Mouse (Mus musculus): Measurements from ENCODE around the gene Rbfox1. TPM values are rescaled to one million over a fixed set of nuclear protein-coding genes. Genes with fewer than 3 reads are reported as not detected.

The Rbfox1 gene
- polyA plus RNA-seq, 1 experiment: 5.6 TPM

- no peak for TF ChIP-seq POLR2A (IDR thresholded peaks at IDR 0.05; ENCODE audit: control insufficient read depth, extremely low read depth, insufficient read depth, low read length, poor library complexity)
- no peak for TF ChIP-seq CTCF (IDR thresholded peaks at IDR 0.05; ENCODE audit: borderline replicate concordance, control insufficient read depth, extremely low read depth, insufficient read depth, low read length, poor library complexity)
- no peak for DNase-seq
- WGBS: 79% methylated on average over 3 of the region's 3 CpGs
- H3K27ac ChIP-seq (ENCODE audit: control insufficient read depth, insufficient read depth, low read length): no peak overlapping the region
- H3K27me3 ChIP-seq (ENCODE audit: control insufficient read depth, insufficient read depth, low read length): no peaks in the 10 kb centered on the region
- no peaks in the 10 kb centered on the region for H3K36me3 ChIP-seq (ENCODE audit: control insufficient read depth, insufficient read depth, low read length)
- no peaks in the 10 kb centered on the region for H3K4me1 ChIP-seq (replicated peaks; ENCODE audit: control insufficient read depth, insufficient read depth, low read length)
- H3K4me3 ChIP-seq (ENCODE audit: control insufficient read depth, insufficient read depth, low read length): no peak overlapping the region
These were observed 149.7 kb downstream of the Rbfox1 start for GRCm38 (mm10) chr16:6034876-6035275.

DNA sequence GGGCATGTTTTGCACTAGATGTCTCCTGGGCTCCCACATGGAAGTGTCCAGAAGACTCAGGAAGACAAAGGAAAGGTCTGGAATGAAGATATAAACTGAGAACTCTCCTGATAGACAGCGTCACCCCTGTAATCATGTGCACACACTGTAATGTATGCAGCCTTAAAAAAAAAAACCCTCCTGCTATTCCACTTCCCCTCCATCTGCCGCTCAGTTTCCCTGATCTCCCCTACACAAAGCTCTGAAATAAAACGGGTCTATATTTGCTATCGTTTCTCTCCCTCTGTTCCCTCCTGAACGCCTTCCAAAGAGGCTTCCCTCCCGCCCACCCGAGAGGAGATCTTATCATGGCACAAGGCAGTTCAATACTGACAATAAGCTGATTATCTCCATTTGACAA, 151.9 kb downstream of the Rbfox1 start:
- Histone ChIP-seq H3K4me3 (ENCODE audit: control insufficient read depth, insufficient read depth, low read length) (no peak overlapping the region), H3K27me3 (ENCODE audit: control insufficient read depth, insufficient read depth, low read length) (no peaks in the 10 kb centered on the region), H3K36me3 (ENCODE audit: control insufficient read depth, insufficient read depth, low read length) (no peaks in the 10 kb centered on the region), H3K4me1 (replicated peaks; ENCODE audit: control insufficient read depth, insufficient read depth, low read length) (no peaks in the 10 kb centered on the region), H3K27ac (ENCODE audit: control insufficient read depth, insufficient read depth, low read length) (no peak overlapping the region)
- TF ChIP-seq CTCF (IDR thresholded peaks at IDR 0.05; ENCODE audit: borderline replicate concordance, control insufficient read depth, extremely low read depth, insufficient read depth, low read length, poor library complexity) (no peak), POLR2A (IDR thresholded peaks at IDR 0.05; ENCODE audit: control insufficient read depth, extremely low read depth, insufficient read depth, low read length, poor library complexity) (no peak)
- WGBS: 80% methylated on average over 7 of the region's 7 CpGs
- no peak for DNase-seq

DNA sequence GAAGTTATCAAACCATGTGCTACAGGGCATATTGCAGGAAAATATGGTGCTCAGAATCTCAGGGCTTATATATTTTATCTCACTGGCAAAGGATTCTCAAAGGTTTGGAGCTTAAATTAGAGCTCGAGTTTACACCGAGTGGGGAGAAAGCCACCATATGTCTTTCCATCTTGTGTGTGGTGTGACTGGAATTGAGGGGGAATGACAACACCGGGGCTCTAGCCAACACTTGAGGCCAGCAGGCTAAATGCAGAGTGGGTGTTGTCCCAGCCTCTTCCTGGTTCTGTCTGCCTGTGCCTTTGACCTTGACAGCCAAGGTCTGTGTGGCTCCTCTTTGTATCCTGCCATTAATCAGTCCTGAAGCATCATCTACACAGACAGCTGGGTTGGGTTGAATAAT, 157.6 kb downstream of the Rbfox1 start:
- DNase-seq: no peak
- TF ChIP-seq CTCF (IDR thresholded peaks at IDR 0.05; ENCODE audit: borderline replicate concordance, control insufficient read depth, extremely low read depth, insufficient read depth, low read length, poor library complexity): no peak
- no peak for TF ChIP-seq POLR2A (IDR thresholded peaks at IDR 0.05; ENCODE audit: control insufficient read depth, extremely low read depth, insufficient read depth, low read length, poor library complexity)
- H3K36me3 ChIP-seq (ENCODE audit: control insufficient read depth, insufficient read depth, low read length): no peaks in the 10 kb centered on the region
- H3K4me3 ChIP-seq (ENCODE audit: control insufficient read depth, insufficient read depth, low read length): no peak overlapping the region
- H3K4me1 ChIP-seq (replicated peaks; ENCODE audit: control insufficient read depth, insufficient read depth, low read length): no peaks in the 10 kb centered on the region
- WGBS: 84% methylated on average over 3 of the region's 3 CpGs
- H3K27ac ChIP-seq (ENCODE audit: control insufficient read depth, insufficient read depth, low read length): no peak overlapping the region
- H3K27me3 ChIP-seq (ENCODE audit: control insufficient read depth, insufficient read depth, low read length): no peaks in the 10 kb centered on the region

DNA sequence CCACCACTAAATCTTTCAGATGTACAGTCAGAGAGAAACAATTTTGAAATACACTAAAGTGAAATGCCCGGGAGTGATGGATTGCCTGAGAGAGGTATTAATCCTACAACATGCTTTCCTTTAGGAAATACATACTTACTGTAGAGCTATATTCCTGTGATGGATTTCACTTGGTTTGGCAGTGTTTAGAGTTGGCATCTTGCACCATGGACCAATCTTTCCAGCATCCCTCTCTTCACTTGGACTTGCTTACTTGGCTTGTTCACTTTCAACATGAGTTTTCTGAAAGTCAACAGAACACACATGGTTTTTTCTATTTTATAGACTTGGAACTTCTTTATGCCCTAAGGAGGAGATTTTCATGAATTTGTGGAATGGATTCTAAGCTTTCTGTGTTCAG, 163.4 kb downstream of the Rbfox1 start:
- Histone ChIP-seq H3K27me3 (ENCODE audit: control insufficient read depth, insufficient read depth, low read length) (no peaks in the 10 kb centered on the region), H3K36me3 (ENCODE audit: control insufficient read depth, insufficient read depth, low read length) (no peaks in the 10 kb centered on the region), H3K4me1 (replicated peaks; ENCODE audit: control insufficient read depth, insufficient read depth, low read length) (no peaks in the 10 kb centered on the region), H3K4me3 (ENCODE audit: control insufficient read depth, insufficient read depth, low read length) (no peak overlapping the region), H3K27ac (ENCODE audit: control insufficient read depth, insufficient read depth, low read length) (no peak overlapping the region)
- no peak for DNase-seq
- TF ChIP-seq CTCF (IDR thresholded peaks at IDR 0.05; ENCODE audit: borderline replicate concordance, control insufficient read depth, extremely low read depth, insufficient read depth, low read length, poor library complexity) (no peak), POLR2A (IDR thresholded peaks at IDR 0.05; ENCODE audit: control insufficient read depth, extremely low read depth, insufficient read depth, low read length, poor library complexity) (no peak)
- 91% methylated on average over 1 of the region's 1 CpGs for WGBS

- Histone ChIP-seq H3K36me3 (ENCODE audit: control insufficient read depth, insufficient read depth, low read length) (no peaks in the 10 kb centered on the region), H3K4me3 (ENCODE audit: control insufficient read depth, insufficient read depth, low read length) (no peak overlapping the region), H3K27ac (ENCODE audit: control insufficient read depth, insufficient read depth, low read length) (no peak overlapping the region), H3K27me3 (ENCODE audit: control insufficient read depth, insufficient read depth, low read length) (no peaks in the 10 kb centered on the region), H3K4me1 (replicated peaks; ENCODE audit: control insufficient read depth, insufficient read depth, low read length) (no peaks in the 10 kb centered on the region)
- no peak for DNase-seq
- TF ChIP-seq POLR2A (IDR thresholded peaks at IDR 0.05; ENCODE audit: control insufficient read depth, extremely low read depth, insufficient read depth, low read length, poor library complexity) (no peak), CTCF (IDR thresholded peaks at IDR 0.05; ENCODE audit: borderline replicate concordance, control insufficient read depth, extremely low read depth, insufficient read depth, low read length, poor library complexity) (no peak)
- 92% methylated on average over 1 of the region's 1 CpGs for WGBS
These were observed 177.3 kb downstream of the Rbfox1 start for GRCm38 (mm10) chr16:6062495-6062894.

DNA sequence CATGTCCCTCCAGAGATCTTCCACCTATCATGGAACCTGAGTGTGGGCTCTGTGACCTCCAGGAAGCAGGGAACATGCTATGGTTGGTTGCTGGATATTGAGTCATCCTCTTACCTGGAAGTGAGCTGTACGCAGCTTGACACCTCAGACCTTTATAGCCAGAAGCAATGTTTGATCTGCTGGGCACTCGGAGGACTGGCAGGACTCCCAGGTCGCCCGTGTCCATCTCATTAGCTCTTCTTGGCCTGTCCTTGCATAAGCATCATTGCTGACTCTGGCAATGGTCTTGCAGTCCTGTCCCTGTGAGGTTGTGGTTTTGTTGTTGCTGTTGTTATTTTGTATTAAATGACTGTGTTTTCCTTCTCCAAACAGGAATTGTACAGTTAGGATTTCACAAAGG, 180.3 kb downstream of the Rbfox1 start:
- Histone ChIP-seq H3K27ac (ENCODE audit: control insufficient read depth, insufficient read depth, low read length) (no peak overlapping the region), H3K4me3 (ENCODE audit: control insufficient read depth, insufficient read depth, low read length) (no peak overlapping the region), H3K4me1 (replicated peaks; ENCODE audit: control insufficient read depth, insufficient read depth, low read length) (no peaks in the 10 kb centered on the region), H3K27me3 (ENCODE audit: control insufficient read depth, insufficient read depth, low read length) (no peaks in the 10 kb centered on the region), H3K36me3 (ENCODE audit: control insufficient read depth, insufficient read depth, low read length) (no peaks in the 10 kb centered on the region)
- 86% methylated on average over 4 of the region's 4 CpGs for WGBS
- DNase-seq: no peak
- TF ChIP-seq POLR2A (IDR thresholded peaks at IDR 0.05; ENCODE audit: control insufficient read depth, extremely low read depth, insufficient read depth, low read length, poor library complexity) (no peak), CTCF (IDR thresholded peaks at IDR 0.05; ENCODE audit: borderline replicate concordance, control insufficient read depth, extremely low read depth, insufficient read depth, low read length, poor library complexity) (no peak)

DNA sequence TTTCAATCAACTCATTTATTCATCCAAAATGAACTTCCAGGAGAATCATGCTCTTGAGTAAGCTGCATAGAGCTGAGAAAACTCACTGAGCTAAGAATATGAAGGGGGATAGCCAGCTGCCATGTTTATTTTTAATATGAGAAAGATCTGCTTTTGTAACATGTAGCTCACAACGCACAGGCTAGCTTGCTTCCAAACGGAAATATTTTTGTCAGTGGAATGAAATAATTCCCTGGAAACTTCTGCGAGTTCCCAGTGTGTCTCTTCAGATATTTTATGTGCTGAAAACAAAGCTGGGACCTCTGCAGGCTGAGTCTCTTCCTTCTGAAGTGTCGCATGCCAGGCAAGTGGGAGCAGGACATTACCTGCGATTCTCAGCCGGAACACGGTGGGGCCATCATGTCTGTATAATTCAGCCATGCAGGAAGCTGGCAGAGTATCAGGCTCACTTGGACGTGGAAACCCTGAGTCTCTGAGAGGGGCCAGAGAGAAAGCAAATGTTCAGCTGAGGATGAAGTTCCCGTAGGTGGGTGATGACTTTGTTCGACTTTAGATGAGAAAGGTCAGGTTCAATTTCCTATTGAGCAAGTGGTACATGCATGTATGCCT, 190.4 kb downstream of the Rbfox1 start:
- Histone ChIP-seq H3K27me3 (ENCODE audit: control insufficient read depth, insufficient read depth, low read length) (no peaks in the 10 kb centered on the region), H3K36me3 (ENCODE audit: control insufficient read depth, insufficient read depth, low read length) (no peaks in the 10 kb centered on the region), H3K4me1 (replicated peaks; ENCODE audit: control insufficient read depth, insufficient read depth, low read length) (no peaks in the 10 kb centered on the region), H3K4me3 (ENCODE audit: control insufficient read depth, insufficient read depth, low read length) (no peak overlapping the region), H3K27ac (ENCODE audit: control insufficient read depth, insufficient read depth, low read length) (no peak overlapping the region)
- TF ChIP-seq CTCF (IDR thresholded peaks at IDR 0.05; ENCODE audit: borderline replicate concordance, control insufficient read depth, extremely low read depth, insufficient read depth, low read length, poor library complexity) (no peak), POLR2A (IDR thresholded peaks at IDR 0.05; ENCODE audit: control insufficient read depth, extremely low read depth, insufficient read depth, low read length, poor library complexity) (no peak)
- DNase-seq: no peak
- WGBS: 84% methylated on average over 10 of the region's 10 CpGs

Measured in thymus, adult 2 months (tissue).